Mouse (Mus musculus): ENCODE measurements around the gene Srpk3. TPM values are rescaled to one million over a fixed set of nuclear protein-coding genes. Genes with fewer than 3 reads are reported as not detected.
A peak's percentile ranks its signal among the peaks of the same experiment; 100 is the strongest.

Gene Srpk3
- total RNA-seq, 2 experiments from 2014 or later = 49.2 to 50.9 TPM

- no peak for DNase-seq
Measured at GRCm38 (mm10) chrX:73805814-73806213, 31.6 kb downstream of the Srpk3 start.

GRCm38 (mm10) chrX:73815072-73815471 lies 40.9 kb downstream of the Srpk3 start:
- DNase-seq = no peak

GRCm38 (mm10) chrX:73816596-73817314 lies 42.5 kb downstream of the Srpk3 start:
- no peak for DNase-seq

GRCm38 (mm10) chrX:73823747-73824146 lies 49.5 kb downstream of the Srpk3 start:
- no peak for DNase-seq

GRCm38 (mm10) chrX:73824185-73825151 lies 50.3 kb downstream of the Srpk3 start, which contains the start of gene Pdzd4:
Pdzd4 (minus strand) TSS chrX:73824969.
- DNase-seq = peak; percentile 50

Other genes starting within 250 kb of the Srpk3 start
- under 1 TPM; 0.18 to 0.19 TPM for gene Dusp9, start 135.0 kb upstream of the Srpk3 start, total RNA-seq (2021)
- gene Pnck, start 114.3 kb upstream of the Srpk3 start, total RNA-seq (2021) = 10 to 100 TPM; 10.4 to 12.7 TPM
- 100 to 1,000 TPM; 120 TPM for gene Slc6a8, start 101.3 kb upstream of the Srpk3 start, total RNA-seq (2021)
- 10 to 100 TPM; 94.0 to 99.8 TPM for gene Bcap31, start 58.2 kb upstream of the Srpk3 start, total RNA-seq (2021)
- 10 to 100 TPM; 20.4 to 20.7 TPM for gene Abcd1, start 57.8 kb upstream of the Srpk3 start, total RNA-seq (2021)
- gene Plxnb3, start 17.3 kb upstream of the Srpk3 start, total RNA-seq (2021) = under 1 TPM; 0.54 to 0.67 TPM
- 100 to 1,000 TPM; 401 to 448 TPM for gene Idh3g, start 12.5 kb downstream of the Srpk3 start, total RNA-seq (2021)
- gene Ssr4, start 12.6 kb downstream of the Srpk3 start, total RNA-seq (2021) = 100 to 1,000 TPM; 107 to 109 TPM
- 1 to 10 TPM; 3.2 to 3.4 TPM for gene Pdzd4, start 50.6 kb downstream of the Srpk3 start, total RNA-seq (2021)
- not detected for gene Avpr2, start 117.7 kb downstream of the Srpk3 start, total RNA-seq (2021)
- 1 to 10 TPM; 1.4 to 1.6 TPM for gene L1cam, start 121.7 kb downstream of the Srpk3 start, total RNA-seq (2021)
- 1 to 10 TPM; 1.8 to 2.0 TPM for gene Arhgap4, start 147.5 kb downstream of the Srpk3 start, total RNA-seq (2021)
- 10 to 100 TPM; 66.7 to 71.7 TPM for gene Naa10, start 147.5 kb downstream of the Srpk3 start, total RNA-seq (2021)
- gene Renbp, start 156.4 kb downstream of the Srpk3 start, total RNA-seq (2021) = 10 to 100 TPM; 21.4 to 22.9 TPM
- gene Hcfc1, start 192.0 kb downstream of the Srpk3 start, total RNA-seq (2021) = 10 to 100 TPM; 73.9 to 79.3 TPM
- 10 to 100 TPM; 56.4 to 57.1 TPM for gene Irak1, start 249.5 kb downstream of the Srpk3 start, total RNA-seq (2021)

Data from heart, postnatal 4 days (tissue).